Mouse (Mus musculus) forebrain, embryonic 10.5 days (tissue): ENCODE data around the gene Zfp663. TPM values are rescaled to one million over a fixed set of nuclear protein-coding genes. Genes with fewer than 3 reads are reported as not detected.
A peak's percentile ranks its signal among the peaks of the same experiment; 100 is the strongest.

Source experiments
- DNase-seq: peaks from one replicate; pipeline ENCODE4 v3.0.0-alpha.2; 2017; ENCODE audit warnings: low spot score; ENCODE audit errors: extremely low spot score
- H3K27ac ChIP-seq: fragments of 300-500 bp; sonication (generic); 2 replicates; pipeline ENCODE4 v1.5.1; 2016; ENCODE audit warnings: mild to moderate bottlenecking
- H3K27me3 ChIP-seq: fragments of 300-500 bp; sonication (generic); 2 replicates; pipeline ENCODE4 v1.6.1; 2016; ENCODE audit warnings: mild to moderate bottlenecking; ENCODE audit not compliant: poor library complexity, severe bottlenecking
- H3K36me3 ChIP-seq: fragments of 300-500 bp; sonication (generic); replicated peaks from 2 replicates; pipeline ENCODE4 v1.6.1; 2016; ENCODE audit warnings: mild to moderate bottlenecking, moderate library complexity
- H3K4me1 ChIP-seq: fragments of 300-500 bp; sonication (generic); 2 replicates; pipeline ENCODE4 v1.6.1; 2016
- H3K4me3 ChIP-seq: fragments of 300-500 bp; sonication (generic); 2 replicates; pipeline ENCODE4 v1.5.1; 2016; ENCODE audit warnings: mild to moderate bottlenecking, moderate library complexity
- H3K9me3 ChIP-seq: fragments of 300-500 bp; sonication (generic); 2 replicates; pipeline ENCODE4 v1.6.1; 2016; ENCODE audit warnings: mild to moderate bottlenecking, moderate library complexity
- WGBS: fragments of 180-500 bp; shearing (Covaris S2); methylation state at CpG from one replicate; pipeline ENCODE4 v1.1.7; 2016; 5-methylcytosine and 5-hydroxymethylcytosine counted together
- polyA plus RNA-seq: library from polyadenylated mRNA; unstranded; fragments of >200 nt; fragmentation: Nextera tagmentation; extraction: Ambion mirVana; gene quantifications from 2 replicates; pipeline ENCODE4 v1.2.1, GENCODE M21; 2016

Zfp663 gene
- polyA plus RNA-seq, 1 experiment from 2014 or later = 4.9 TPM

DNA sequence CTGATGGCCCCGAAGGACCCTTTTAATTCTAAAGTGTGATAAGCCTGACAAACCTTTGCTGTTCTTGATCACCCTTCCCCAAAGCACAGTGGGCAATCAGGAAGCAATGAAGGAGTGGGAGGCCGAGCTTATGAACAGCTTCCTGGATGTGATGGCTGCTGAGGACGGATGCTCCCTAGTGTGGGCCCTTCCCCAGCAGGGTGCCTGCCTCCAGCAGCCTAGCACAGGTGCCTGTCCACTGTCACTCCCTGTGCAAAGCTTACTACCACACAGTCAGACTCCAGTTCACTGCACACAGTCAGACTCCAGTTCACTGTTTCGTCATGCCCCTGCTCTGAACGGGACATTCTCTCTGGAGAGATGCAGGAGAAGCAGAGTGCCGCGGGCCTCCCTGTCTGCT is 56.1 kb downstream of the Zfp663 start:
- 61% methylated on average over 7 of the region's 7 CpGs for WGBS

DNA sequence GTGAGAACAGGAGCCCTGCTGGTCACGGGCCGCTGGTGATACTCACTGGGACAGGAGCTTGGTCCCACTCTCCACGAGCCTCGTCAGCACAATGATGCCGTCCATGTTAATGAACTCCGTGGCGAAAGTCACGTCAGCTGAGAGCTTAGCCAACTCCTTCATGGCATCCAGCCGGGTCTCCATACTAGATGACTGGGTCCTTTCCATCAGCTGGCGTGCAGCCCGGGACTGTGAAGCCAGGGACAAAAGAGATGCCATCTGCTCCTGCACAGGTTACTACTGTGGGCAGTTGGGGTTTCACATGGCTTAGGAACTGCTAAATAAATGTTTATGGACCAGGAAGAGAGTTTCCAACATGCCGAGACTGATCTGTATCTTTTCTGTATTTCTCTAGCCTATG is 57.0 kb downstream of the Zfp663 start:
- Histone ChIP-seq H3K4me3 (no peak overlapping the region), H3K27me3 (peaks cover 78% of the 10 kb centered on the region), H3K36me3 (peaks cover 95% of the 10 kb centered on the region), H3K4me1 (peaks cover 81% of the 10 kb centered on the region), H3K9me3 (no peaks in the 10 kb centered on the region), H3K27ac (0 out of 2 replicates have a peak overlapping the region, but pooled peaks have one; percentile 21)
- DNase-seq = no peak
- WGBS = 80% methylated on average over 12 of the region's 12 CpGs

More for the DNA sequence above, 56.1 kb downstream of the Zfp663 start:
- peaks cover 87% of the 10 kb centered on the region for H3K36me3 ChIP-seq
- no peak overlapping the region for H3K27ac ChIP-seq
- H3K27me3 ChIP-seq = peaks cover 78% of the 10 kb centered on the region
- no peak overlapping the region for H3K4me3 ChIP-seq
- no peak for DNase-seq
- H3K4me1 ChIP-seq = peaks cover 83% of the 10 kb centered on the region
- no peaks in the 10 kb centered on the region for H3K9me3 ChIP-seq

DNA sequence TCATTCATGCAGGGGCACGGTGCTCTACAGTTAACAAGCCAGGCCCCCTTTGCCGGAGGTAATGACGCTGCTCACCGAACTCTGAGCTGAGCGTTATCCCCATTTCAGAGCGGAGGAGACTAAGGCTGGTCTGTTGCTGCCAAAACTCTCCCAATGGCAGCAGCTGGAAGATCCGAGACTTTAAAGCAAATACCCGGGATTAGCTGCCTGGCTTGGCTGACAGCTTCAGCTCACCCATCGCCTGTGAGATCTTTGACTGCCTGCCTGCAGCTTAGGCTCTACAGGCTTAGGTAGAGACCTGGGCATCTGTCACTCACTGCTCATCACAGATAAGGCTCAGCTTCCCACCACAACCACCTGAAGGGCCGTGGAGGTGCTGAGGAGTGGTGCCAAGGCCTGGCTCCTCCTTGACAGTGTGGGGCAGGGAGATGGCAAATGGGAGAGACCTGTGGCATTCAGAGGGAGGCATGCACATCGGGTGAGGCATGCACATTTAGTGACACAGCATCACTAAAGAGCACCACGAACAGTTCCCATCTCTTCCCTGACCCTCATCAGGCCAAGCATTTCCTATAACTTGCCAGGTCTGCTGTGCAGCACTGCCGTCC is 57.6 kb downstream of the Zfp663 start:
- peaks cover 74% of the 10 kb centered on the region for H3K4me1 ChIP-seq
- H3K27ac ChIP-seq = peak overlapping the region; percentile 21; the same call in 1 of the 2 replicates
- DNase-seq = no peak
- peaks cover 91% of the 10 kb centered on the region for H3K36me3 ChIP-seq
- peaks cover 72% of the 10 kb centered on the region for H3K27me3 ChIP-seq
- no peak overlapping the region for H3K4me3 ChIP-seq
- WGBS = 33% methylated on average over 13 of the region's 13 CpGs
- no peaks in the 10 kb centered on the region for H3K9me3 ChIP-seq

DNA sequence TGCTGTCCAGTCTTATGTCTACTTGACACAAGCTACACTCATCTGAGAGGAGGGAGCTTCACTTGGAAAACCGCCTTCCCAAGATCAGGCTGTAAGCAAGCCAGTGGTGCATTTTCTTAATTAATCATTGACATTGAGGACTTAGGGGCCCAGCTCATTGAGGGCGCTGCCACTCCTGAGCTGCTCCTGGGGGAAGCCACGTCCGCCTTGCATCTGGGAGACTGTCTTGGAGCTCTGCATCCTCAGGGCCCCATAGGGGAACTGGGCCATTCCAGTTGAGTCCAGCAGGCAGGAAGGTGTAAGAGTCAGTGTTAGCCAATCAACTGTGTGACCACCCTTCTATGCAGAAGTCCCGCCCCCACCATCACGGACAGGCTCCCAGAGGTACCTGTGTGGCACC is 60.7 kb downstream of the Zfp663 start:
- Histone ChIP-seq H3K9me3 (peaks cover 4% of the 10 kb centered on the region; the same call in 1 of the 2 replicates), H3K36me3 (peaks cover 87% of the 10 kb centered on the region), H3K27me3 (peaks cover 41% of the 10 kb centered on the region), H3K4me1 (peaks cover 43% of the 10 kb centered on the region), H3K4me3 (no peak overlapping the region), H3K27ac (no peak overlapping the region)
- DNase-seq = no peak
- WGBS = 92% methylated on average over 6 of the region's 6 CpGs

DNA sequence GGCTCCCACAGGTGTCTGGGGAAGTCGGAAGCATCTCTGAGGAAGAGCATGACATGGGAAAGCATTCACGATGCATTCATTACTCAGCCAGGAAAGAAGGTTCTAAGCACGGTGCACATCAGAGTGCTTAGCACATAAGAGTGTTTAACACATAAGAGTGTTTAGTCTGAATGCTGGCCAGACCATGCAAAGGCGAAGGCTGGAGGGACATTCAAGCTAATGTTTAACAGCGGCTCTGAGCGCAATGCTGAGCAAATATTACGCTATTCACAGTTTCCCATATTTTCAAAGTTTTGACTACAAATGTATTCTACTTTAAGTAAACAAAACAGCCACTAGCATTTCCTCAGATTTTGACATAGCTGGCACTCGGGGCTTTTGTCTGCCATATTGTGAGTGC is 63.1 kb downstream of the Zfp663 start:
- H3K9me3 ChIP-seq = peaks cover 4% of the 10 kb centered on the region; the same call in 1 of the 2 replicates
- no peak overlapping the region for H3K27ac ChIP-seq
- H3K4me1 ChIP-seq = peaks cover 35% of the 10 kb centered on the region
- no peak for DNase-seq
- 93% methylated on average over 8 of the region's 8 CpGs for WGBS
- no peak overlapping the region for H3K4me3 ChIP-seq
- H3K36me3 ChIP-seq = peaks cover 92% of the 10 kb centered on the region
- peaks cover 18% of the 10 kb centered on the region for H3K27me3 ChIP-seq

DNA sequence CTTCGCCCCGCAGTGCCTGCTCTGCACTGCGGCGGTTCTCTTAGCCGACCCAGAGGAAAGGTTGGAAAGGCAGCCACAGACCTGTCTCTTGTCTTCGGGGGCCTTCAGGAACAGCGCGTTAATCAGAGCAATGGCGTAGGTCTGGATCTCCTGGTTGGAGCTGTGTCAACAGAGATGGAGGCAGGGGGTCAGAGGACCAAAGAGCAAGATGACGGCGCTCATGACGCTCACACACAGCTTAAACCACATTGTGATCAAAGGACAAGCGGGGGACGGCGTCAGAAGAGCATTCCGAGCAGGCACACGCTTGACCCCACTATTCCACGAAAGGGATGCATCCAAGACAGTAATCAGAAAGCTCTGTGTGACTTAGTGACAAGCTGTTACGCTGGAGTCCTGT is 63.7 kb downstream of the Zfp663 start:
- DNase-seq = no peak
- peaks cover 4% of the 10 kb centered on the region; the same call in 1 of the 2 replicates for H3K9me3 ChIP-seq
- WGBS = 89% methylated on average over 19 of the region's 19 CpGs
- H3K36me3 ChIP-seq = peaks cover 93% of the 10 kb centered on the region
- no peak overlapping the region for H3K27ac ChIP-seq
- H3K4me3 ChIP-seq = no peak overlapping the region
- peaks cover 28% of the 10 kb centered on the region for H3K4me1 ChIP-seq
- H3K27me3 ChIP-seq = peaks cover 12% of the 10 kb centered on the region

DNA sequence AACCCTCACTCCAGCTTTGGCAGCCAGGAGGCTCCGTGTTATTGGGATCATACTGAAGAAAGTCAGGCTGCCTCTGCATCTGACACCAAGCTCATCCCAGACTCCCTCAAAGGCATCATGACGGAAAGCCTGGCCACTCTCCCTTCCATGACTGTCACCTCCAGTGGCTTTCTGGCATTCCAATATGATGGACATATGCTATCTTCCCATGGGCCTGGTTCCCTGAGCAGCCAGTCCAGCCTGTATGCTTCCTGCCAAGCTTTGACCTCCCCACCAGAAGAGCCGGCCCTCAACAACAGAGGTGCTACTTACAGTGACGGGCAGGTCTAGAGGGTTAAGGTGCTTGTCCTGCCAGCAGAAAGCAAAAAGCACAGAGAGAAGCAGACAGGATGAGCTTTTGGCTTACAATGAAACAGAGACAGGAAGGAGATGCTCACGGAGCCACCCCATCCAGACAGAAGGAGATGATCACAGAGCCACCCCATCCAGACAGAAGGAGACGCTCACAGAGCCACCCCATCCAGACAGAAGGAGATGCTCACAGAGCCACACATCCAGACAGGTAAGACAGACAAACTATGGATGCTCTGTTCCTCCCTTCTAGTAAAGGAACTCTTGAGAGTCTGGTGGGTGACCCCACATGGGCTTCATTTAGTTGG is 65.0 kb downstream of the Zfp663 start:
- H3K4me3 ChIP-seq = no peak overlapping the region
- peaks cover 4% of the 10 kb centered on the region; the same call in 1 of the 2 replicates for H3K9me3 ChIP-seq
- no peak overlapping the region for H3K27ac ChIP-seq
- WGBS = 90% methylated on average over 6 of the region's 6 CpGs
- no peak for DNase-seq
- H3K36me3 ChIP-seq = peaks cover 92% of the 10 kb centered on the region
- peaks cover 16% of the 10 kb centered on the region for H3K4me1 ChIP-seq
- no peaks in the 10 kb centered on the region for H3K27me3 ChIP-seq

DNA sequence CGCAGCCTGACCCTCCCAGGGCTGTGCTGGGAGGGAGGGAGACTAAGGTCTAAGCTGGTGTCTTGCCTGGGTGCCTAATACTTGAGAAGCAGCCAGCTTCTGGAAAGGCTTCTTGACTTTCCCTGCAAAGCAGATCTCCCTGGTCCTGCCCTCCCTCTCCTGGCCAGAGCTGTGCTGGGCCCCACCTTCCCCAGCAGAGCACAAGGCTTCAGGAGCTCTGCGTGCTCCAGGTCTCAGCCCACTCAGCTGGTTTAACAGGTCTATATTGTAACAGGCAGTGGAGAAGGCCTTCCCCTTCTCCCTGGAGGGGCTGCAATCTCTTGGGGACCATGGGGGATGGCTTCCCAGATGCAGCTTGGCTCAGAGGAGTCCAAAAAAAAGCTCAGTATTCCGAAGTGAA is 67.1 kb downstream of the Zfp663 start:
- Histone ChIP-seq H3K4me1 (peaks cover 10% of the 10 kb centered on the region; the same call in 1 of the 2 replicates), H3K36me3 (peaks cover 92% of the 10 kb centered on the region), H3K4me3 (no peak overlapping the region), H3K9me3 (peaks cover 4% of the 10 kb centered on the region; the same call in 1 of the 2 replicates), H3K27me3 (no peaks in the 10 kb centered on the region), H3K27ac (0 out of 2 replicates have a peak overlapping the region, but pooled peaks have one; percentile 15)
- DNase-seq = no peak
- WGBS = 51% methylated on average over 3 of the region's 3 CpGs

Other genes with a start within 250 kb of the Zfp663 start
- 2.8 and 3.1 TPM in 2 replicates for gene Cdh22, start 133.9 kb downstream of the Zfp663 start, polyA plus RNA-seq
- gene Slc35c2, start 80.9 kb downstream of the Zfp663 start, polyA plus RNA-seq = 74.9 and 75.4 TPM in 2 replicates
- gene Elmo2, start 42.2 kb downstream of the Zfp663 start, polyA plus RNA-seq = 83.7 and 86.4 TPM in 2 replicates
- gene Zfp334, start 19.5 kb upstream of the Zfp663 start, polyA plus RNA-seq = 20.3 and 21.1 TPM in 2 replicates
- gene Ocstamp, start 31.7 kb upstream of the Zfp663 start, polyA plus RNA-seq = 0.05 and 0.15 TPM in 2 replicates
- gene Slc13a3, start 104.5 kb upstream of the Zfp663 start, polyA plus RNA-seq = 0.69 and 0.77 TPM in 2 replicates
- gene Trp53rka, start 124.6 kb upstream of the Zfp663 start, polyA plus RNA-seq = 55.3 and 59.3 TPM in 2 replicates
- 4.6 and 5.9 TPM in 2 replicates for gene Slc2a10, start 135.1 kb upstream of the Zfp663 start, polyA plus RNA-seq
- gene Eya2, start 226.3 kb upstream of the Zfp663 start, polyA plus RNA-seq = 18.0 and 24.2 TPM in 2 replicates